Mouse (Mus musculus) ovary, adult 18-20 months (tissue): ENCODE measurements around the gene 4930415O20Rik.

Source experiments
- DNase-seq: peaks from one replicate; pipeline ENCODE4 v3.0.0; 2022; ENCODE audit warnings: low spot score, mixed read lengths

The 4930415O20Rik gene

GRCm38 (mm10) chr15:98606051-98606536 lies 35.3 kb downstream of the 4930415O20Rik start:
- DNase-seq: no peak

- DNase-seq: no peak
These were observed 35.9 kb downstream of the 4930415O20Rik start for GRCm38 (mm10) chr15:98606739-98607138.

DNA sequence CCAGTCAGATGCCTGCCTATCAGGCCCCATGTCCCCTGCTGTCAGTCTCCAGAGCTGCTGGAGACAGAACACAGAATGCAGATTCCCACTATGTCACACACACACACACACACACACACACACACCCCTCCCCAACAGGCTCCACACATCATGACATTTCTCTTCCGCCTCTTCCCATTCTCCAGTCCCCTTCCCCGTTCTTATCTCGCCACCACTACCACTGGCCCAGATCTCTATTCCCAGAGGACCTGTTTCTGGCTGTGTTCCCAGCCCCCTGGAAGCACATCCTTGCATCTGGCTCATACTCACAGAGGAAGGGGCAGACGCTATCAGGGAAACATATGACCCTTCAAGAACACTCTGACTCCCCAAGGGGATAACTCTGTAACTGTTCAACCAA lies 36.8 kb downstream of the 4930415O20Rik start:
- DNase-seq: no peak

GRCm38 (mm10) chr15:98608058-98608783 lies 37.4 kb downstream of the 4930415O20Rik start:
- DNase-seq: no peak

- DNase-seq: no peak
These were observed 38.0 kb downstream of the 4930415O20Rik start for GRCm38 (mm10) chr15:98608784-98609250.

- peak; percentile 73 for DNase-seq
These were observed 38.7 kb downstream of the 4930415O20Rik start, which contains the start of gene Adcy6 for GRCm38 (mm10) chr15:98609331-98610130. Gene Adcy6, minus strand, starts transcription at chr15:98610076.

DNA sequence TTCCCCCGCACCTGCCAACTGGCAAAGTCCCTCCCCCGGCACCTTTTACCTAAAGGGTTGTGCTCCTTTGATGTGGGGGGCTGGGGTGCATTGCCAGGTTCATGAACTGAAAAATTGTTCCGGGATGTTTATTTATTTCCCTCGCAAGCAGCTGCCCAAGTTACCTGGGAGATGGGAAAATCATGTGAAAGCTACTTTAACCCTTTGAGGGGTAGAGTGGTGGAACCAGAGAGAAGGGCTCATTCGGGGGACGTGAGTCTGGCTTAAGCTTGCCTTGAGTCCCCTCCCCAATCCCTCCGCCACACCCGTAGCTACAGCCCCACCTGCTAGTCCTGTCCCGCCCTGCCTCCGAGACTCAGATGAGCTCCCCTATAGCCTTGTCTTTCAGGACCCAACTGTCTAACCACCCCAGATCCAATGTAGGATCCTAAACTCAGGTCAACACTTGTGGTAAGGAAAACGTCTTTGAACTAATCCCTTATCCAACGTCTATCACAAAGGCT lies 39.4 kb downstream of the 4930415O20Rik start:
- no peak for DNase-seq

DNA sequence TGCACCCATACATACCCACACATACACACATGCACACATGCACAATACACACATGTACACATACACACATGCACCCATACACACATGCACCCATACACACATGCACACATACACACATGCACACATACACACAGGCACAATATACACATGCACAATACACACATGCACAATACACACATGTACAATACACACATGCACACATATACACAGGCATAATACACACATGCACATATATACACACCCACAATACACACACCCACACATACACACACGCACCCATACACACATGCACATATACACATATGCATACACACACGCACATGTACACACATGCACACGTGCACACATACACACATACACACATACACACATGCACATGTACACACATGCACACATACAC lies 41.4 kb downstream of the 4930415O20Rik start:
- DNase-seq: no peak

DNA sequence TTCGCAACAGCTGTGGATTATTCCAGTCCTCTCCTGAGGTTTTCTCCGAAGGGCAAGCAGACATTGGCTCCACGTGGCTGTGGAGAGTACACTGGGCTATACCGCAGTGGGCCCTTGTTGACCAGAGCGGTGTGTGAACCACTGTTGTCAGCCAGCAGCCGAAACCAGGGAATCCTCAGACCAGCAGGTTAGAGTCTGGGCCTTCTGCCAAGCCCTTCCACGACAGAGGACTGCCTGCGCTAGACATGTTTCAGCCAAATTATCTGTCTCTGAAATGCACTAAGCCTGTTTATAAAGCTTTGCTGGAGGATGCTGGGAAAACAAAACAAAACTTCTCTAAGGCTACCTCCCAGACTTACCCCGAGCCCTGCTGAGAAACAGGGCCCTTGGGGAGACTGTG lies 43.7 kb downstream of the 4930415O20Rik start:
- no peak for DNase-seq

DNA sequence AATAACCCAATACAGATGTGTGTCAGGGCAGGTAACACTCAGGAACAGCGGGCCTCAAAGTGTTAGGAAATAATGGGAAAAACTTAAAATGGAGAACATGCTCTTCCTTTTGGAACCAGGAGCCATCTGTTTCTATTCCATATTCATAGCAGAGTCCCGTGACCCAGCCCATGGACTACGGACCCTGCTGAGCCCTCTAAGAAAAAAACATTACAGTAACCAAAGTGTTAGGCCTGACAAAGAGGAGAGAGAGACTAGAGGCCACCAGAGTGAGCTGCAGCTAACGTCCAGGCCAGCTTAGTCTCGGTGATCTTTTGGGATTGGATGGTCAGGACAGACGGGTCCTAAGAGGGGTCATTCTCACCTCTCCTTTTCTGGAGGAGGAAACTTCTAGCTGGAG lies 44.2 kb downstream of the 4930415O20Rik start:
- DNase-seq: no peak

GRCm38 (mm10) chr15:98615751-98616150 lies 44.9 kb downstream of the 4930415O20Rik start:
- DNase-seq: no peak

GRCm38 (mm10) chr15:98616362-98617175 lies 45.8 kb downstream of the 4930415O20Rik start:
- DNase-seq: no peak

GRCm38 (mm10) chr15:98617176-98617537 lies 46.4 kb downstream of the 4930415O20Rik start:
- no peak for DNase-seq

- DNase-seq: no peak
These were observed 51.4 kb downstream of the 4930415O20Rik start for GRCm38 (mm10) chr15:98622199-98622598.

DNA sequence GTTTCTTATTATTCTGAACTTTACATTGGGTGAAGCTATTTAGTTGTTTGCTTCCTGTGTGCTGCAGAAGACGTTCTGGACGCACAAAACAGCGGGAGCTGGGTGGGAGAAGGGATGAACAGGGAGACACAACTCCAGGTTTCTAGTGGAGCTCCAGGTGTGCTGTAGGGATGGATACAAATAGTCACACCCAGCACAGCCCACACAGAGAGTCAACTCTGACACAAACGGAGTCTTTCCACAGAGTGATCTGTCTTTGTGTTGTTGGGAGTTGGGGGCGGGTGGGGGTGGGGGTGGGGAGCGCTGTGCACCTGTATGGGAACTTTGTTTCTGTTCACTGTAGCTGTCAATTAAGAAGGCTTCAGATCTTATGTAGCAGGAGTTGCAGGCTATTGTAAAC lies 51.9 kb downstream of the 4930415O20Rik start:
- DNase-seq: no peak

DNA sequence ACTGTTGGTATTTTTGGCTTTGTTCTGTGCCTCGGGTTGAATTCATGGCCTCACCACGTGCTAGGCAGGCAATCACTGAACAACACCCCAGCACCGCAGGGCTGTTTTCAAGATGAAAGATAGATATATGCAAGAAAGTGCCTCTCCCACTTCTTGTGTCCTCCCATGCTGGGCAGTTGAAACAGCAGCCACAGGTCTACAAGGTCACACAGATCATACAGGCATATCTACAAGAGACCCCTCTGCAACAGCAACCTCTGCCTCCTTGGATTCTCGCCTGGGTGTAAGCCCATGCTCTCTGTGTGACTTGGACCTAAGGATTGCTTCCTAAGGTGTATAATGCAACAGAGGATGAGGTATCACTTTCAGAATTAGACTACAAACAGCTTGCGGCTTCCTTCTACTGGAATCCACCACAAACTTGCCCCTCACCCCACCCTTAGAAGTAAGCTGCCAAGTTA lies 52.6 kb downstream of the 4930415O20Rik start:
- no peak for DNase-seq

- no peak for DNase-seq
These were observed 55.3 kb downstream of the 4930415O20Rik start for GRCm38 (mm10) chr15:98626078-98626477.

GRCm38 (mm10) chr15:98626487-98627212 lies 55.8 kb downstream of the 4930415O20Rik start:
- no peak for DNase-seq

- DNase-seq: no peak
These were observed 57.9 kb downstream of the 4930415O20Rik start for GRCm38 (mm10) chr15:98628589-98629254.

- DNase-seq: no peak
These were observed 58.7 kb downstream of the 4930415O20Rik start for GRCm38 (mm10) chr15:98629464-98629863.

DNA sequence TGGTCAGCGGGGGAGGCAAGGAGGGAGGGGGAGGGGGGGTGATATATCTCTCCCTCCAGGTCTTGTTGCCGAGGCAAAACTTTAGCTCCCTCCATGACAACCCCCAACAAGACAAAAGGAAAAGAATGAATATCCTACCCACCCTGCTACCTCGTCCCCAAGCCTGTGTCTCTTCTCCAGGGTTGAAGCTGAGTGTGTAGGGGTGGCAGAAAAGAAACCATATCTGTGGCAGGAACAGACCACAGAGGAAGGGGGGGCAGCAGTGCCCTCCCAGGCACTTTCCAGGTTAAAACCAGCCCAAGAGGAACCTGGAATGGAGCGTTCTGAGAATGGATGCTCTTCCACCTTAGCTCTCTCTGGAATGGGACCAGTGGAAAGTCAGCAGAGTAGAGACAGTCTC lies 59.7 kb downstream of the 4930415O20Rik start, which contains the start of gene Cacnb3:
Gene Cacnb3 (plus strand): TSS at position 301 of the 400 bp plus-strand sequence.
- no peak for DNase-seq
